Mouse (Mus musculus) kidney, adult 8-10 months (tissue): Measurements from ENCODE around the gene Cyp1b1.

Experiments used
- DNase-seq, 2 experiments: peaks; one replicate each; pipeline ENCODE4 v3.0.0; 2022

Cyp1b1 gene

DNA sequence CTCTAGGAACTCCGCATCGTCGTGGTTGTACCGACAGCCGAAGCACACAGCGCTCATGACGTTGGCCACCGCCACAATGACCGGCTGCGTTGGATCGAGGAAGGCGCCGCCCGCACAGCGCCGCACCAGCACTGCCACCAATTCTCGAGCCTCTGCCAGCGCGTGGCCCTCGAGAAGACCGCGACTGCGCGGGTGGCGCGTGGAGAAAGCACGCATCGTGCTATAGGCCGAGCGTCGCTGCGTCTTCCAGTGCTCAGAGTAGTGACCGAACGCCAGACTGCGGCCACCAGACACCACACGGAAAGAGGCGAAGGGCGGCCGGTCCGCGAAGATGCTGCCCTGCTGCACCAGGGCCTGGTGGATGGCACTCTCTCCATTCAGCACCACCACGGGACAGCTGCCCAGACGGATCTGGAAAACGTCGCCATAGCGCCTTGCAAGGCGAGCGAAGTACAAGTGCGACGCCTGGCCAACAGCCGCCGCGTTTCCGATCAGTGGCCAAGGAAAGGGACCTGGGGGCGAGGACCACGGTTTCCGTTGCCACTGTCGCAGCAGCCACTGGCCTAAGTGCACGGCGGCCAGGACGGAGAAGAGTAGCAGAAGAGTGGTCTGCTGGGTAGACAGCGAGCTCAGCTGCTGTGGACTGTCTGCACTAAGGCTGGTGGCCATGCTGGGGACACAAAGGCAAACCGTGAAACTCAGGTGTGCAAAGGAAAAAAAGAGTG lies 1.1 kb downstream of the Cyp1b1 start:
- no peak for DNase-seq

DNA sequence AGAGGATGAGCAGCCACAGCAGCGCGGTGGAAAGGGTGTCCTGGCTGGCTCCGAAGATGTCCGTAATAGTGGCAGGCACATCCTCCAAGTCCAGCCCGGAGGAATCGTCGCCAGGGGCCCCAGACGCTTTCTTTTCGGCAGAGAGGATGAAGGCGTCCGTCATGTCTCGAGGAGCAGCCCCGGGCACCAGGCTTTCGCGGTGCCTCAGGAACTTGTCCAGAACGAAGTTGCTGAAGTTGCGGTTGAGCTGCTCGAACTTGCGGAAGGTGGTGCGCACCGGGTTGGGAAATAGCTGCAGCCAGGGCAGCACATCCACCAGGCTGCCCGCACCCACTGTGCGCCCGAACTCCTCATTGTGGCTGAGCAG lies 1.6 kb downstream of the Cyp1b1 start:
- no peak for DNase-seq

DNA sequence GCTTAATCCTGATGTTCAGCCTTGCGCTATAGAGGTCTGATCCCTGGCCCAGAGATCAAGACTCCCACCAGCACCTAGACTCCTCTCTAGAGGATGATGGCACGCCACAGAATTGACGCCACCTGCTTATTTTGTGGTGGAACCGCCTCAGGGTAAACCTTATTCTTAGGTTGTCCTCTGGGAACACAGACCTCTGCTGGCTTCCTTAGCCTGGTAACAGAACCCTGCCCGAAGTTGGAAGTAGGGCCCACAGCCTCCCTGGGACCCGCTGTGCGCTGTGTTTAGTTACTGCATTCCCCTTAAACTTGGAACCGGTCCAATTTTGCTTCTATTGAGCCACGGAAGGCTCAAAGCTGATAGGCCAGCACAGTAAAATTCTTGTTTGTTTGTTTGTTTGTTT lies 2.3 kb downstream of the Cyp1b1 start:
- DNase-seq: no peak

DNA sequence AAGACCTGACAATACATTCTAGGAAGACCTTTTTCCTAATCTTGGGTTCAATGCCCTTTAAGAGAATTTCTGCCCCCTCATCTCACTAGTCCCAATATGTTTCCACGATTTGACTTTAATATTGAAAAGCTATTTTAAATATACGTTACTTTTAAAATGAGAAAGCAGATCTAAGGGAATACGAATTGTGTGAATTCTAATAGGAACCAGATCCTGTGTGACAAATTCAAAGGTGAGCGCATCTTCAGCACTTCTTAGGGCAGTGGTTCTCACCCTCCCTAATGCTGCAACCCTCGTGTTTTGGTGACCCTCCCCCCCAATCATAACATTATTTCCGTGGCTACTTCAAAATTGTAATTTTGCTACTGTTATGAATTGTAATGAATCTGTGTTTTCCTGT lies 2.9 kb downstream of the Cyp1b1 start:
- DNase-seq: no peak

DNA sequence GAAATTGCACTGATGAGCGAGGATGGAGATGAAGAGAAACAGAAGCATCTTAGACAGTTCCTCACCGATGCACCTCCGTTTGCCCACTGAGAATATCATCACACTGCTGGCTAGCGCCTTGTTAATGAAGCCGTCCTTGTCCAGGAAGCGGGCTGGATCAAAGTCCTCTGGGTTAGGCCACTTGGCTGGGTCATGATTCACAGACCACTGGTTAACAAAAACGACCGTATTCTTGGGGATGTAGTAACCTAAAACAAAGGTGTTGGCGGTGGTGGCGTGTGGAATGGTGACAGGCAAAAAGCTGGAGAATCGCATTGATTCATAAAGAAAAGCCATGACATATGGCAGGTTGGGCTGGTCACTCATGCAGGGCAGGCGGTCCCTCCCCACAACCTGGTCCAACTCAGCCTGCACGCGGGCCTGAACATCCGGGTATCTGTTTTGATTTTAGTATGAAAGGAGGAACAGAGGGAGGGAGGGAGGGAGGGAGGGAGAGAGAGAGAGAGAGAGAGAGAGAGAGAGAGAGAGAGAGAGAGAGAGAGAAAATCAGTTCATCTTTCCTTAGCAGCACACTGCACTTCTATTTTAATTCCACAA lies 4.5 kb downstream of the Cyp1b1 start:
- DNase-seq: peak in 1 of 2 experiments; percentile 23

DNA sequence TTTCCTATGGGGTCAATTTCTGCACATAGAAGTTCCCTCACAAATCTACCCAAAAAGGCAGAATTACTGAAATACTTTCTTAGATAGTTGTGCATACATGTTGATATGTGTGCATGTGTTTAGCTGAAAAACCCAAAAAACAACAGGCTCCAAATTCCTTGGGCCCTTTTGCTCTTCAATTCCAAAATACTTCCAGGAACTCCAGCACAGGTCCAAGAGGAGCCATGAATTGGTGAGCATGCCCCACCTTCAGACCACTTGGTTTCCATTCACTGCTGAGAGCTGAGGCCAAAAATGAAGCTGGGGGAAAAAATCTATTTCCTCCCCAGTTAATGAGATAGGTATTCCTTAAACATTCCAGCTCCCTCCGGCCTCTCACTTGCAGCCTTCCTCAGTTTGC lies 5.1 kb downstream of the Cyp1b1 start:
- DNase-seq: no peak

DNA sequence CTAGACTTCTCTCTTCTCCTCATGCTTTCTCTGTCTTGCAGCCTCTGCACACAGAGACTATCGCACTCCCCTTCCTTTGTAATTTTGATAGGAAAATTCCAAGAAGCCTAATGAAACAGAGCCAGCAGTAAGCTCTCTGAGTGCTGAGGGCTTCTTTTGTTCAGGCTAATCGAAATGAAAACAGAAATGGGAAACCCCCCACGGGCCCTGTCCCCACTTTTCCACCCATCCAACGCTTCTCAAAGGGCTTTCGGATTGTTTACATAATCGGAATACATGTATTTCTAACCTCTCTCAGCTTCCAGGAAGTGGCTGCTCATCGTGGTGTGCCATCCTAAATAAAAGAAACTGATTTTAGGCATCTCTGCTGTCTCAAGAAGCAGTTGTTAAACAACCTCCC lies 6.7 kb downstream of the Cyp1b1 start:
- no peak for DNase-seq

DNA sequence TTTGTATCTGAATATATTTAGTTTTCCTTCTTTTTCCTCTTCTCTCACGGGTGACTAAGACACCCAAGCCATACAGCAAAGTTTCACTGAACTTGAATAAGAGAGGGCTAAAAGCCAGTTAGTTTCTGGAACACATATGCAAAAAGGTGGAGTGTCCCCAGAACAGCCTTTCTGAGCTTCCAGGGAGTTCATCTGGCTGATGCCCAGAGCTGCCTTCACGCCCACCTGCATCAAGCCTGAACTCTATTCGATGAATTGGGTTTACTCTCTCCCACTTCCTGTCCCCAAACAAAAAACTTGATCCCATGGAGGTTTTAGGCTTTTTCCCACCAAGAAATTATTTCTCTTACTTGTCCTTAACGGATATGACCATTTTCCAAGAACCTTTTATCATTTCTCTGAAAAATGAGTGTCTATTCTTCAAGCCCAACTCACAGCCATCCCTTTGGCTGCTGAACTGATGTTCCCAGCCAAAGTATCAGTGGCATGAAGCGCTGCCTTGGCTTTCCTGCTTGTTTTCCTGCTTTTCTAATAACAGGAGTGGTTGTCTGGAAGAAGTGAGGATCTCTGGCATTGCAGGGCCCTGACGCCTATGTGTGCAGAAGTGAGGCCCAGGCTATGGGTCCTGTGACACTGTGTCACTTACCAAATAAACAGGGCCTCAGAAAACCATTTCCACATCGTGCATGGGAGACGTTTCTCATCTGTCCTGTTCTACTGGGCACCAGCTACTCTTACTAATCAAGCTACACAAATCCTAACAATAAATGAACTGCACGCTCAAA lies 9.0 kb downstream of the Cyp1b1 start:
- DNase-seq: no peak

DNA sequence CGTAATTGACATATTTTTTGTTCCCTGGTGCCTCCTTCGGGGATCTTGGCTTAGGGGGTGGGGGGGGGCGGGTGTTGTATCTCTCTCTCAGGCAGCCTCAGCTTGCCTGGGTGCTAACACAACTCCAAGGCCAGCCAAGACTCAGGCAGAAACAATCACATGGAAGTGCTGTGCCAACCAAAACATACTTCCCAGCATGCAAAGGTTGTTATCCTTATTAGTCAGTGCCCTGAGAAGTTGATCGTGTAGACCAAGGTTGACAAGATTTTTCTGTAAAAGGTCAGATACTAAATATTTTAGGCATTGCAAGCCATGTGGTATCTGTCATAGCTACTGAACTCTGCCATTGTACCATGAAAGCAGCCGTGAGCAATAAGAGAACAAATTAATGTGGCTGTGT lies 14.0 kb downstream of the Cyp1b1 start:
- DNase-seq: no peak

DNA sequence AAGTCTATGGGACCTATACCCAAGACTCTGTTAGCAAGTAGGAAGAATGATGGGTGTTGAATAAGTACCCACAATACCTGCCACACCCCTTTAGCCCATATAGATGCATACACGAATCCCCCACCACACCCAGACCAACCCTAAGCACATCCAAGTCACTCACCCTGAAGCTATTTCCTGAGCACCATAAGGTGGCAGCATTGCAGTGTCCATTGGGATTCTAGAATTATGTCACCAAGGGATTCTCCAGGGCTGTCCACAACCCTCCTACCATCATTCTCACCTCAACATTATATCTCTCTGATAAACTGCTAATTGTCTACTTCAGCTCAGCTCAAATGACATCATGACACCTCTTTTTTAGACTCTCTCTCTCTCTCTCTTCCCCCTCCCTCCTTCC lies 15.7 kb downstream of the Cyp1b1 start:
- DNase-seq: peak; percentile 28 to 36

DNA sequence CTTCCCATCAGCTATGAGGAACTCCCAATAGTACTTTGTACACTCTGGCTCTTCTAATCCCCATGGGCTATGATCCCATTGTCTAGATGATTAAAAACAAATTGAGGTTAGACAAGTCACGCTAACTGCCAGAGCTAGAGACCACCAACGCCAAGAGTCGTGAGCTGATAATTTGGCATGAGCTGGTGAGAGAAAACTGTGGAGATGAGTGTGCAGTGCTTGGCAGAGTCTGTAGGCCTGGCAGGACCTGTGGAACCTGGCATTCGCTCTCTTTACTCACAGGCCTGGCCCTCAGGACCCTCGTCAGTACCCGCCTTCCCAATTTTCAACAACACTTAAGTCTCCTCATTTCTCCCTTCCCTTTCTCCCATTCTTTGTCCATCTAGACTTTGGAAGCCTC lies 19.3 kb downstream of the Cyp1b1 start:
- no peak for DNase-seq

DNA sequence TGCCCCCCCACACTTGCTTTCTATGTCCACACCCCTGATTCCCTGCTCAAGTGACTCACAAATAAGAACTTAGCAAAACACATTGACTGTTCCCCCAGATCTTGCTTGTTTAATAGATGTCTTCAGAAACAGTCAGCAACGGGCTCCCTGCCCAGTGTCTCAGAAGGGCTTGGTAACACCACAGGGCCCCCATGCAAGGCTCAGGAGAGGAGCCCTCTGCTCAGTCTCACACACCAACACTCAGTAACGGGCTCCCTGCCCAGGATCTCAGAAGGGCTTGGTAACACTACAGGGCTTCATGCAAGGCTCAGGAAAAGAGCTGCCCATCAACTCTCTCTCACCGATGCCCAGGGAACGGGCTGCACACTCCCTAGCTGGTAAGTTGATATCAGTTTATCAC lies 19.8 kb downstream of the Cyp1b1 start:
- no peak for DNase-seq

DNA sequence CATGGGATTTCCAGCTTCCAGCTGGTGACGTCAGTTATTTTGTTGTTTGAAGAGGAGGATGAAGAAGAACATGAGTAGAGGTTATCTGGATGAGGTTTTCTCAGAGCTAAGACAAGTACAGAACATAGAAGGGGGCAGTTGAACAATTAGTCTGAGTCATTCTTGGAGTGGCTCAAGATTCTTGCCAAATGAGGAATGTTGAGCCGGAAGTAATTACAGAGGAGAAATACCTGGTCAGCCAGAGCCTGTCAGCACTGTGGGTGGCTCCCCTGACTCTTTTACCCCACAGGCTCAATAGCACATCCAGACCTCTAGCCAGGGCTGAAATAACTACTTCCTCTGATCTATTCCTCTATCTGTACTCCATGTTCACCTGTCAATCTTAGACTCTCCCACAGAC lies 44.0 kb downstream of the Cyp1b1 start:
- no peak for DNase-seq

DNA sequence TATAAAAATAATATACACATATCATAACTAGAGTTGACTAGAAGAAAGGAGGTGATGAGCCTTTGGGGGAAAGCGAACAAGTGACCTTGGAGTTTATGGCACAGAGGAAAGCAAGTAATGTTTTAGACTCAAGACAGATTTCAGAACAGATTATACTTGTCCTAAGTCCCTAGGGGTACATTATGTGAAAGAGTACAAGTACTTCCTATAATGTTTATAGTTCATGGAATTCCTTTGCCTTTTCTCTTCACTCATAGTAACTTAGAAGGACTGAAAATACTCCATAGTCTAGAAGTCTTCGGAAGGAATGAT lies 50.8 kb downstream of the Cyp1b1 start:
- DNase-seq: no peak

DNA sequence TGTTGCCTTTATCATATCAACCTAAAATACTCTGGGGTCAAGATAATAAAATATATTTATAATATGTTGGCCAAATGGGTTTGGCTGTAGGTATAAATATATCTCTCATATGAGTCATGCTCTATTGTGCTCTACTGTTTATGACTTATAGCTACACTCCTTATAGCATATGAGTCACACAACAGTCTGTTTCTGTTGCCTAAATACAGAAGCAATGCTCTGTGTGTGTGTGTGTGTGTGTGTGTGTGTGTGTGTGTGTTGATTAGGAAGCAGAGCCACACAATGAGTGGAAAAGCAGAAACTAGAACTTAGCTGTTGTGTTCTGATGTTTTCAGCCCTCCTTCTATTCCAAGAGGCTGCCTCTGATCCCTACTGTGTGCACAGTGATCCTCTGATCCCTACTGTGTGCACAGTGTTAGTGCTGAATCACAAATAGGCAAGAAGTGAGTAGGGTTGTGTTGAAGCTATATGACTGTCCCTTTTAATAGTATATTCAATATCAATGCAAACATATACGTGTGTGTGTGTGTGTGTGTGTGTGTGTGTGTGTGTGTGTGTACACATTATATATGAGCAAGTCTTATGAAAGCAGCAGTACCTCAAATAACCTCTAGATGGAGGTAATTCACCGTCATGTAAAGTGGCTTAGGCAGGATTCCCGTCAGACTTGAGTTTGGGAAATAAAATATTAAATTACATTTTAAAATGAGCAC lies 51.3 kb downstream of the Cyp1b1 start:
- DNase-seq: peak in 1 of 2 experiments; percentile 9

DNA sequence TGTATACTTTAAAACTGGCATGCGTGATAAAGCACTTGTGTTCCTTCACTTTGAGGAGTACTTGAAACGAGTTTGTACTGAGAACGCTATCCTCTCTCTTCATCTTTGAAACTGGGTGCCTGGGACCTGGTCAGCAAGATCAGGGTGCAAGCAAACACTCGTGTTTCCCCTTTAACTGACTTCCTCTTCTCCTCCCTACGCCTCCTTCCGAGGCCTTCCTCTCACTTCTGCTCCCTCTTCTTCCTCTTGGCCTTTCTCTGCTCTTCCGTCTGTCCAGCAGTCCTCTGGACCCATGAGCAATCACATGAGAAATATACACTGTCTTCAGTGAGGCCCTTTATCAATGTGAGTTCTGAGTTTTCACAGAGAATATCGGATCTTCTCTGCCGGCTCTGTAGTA lies 53.0 kb downstream of the Cyp1b1 start:
- no peak for DNase-seq

DNA sequence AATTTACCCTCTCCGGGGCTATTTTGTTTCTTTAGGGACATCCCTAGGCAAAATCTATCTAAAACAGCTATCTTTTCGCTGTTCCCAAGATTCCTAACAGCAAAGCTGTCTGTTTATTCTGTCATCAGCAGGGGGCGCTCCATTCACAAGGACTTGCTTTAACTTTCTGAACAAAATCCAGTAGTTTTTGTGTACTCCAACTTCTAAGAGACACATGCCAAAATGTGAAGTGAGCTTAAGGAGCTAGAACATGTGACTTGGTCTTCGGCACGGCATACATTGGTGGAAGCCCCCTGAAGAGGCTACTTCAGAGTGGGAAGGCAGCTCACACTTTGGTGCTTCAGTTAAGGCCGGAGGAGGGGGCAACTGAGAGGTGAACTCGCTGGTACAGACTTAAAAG lies 53.5 kb downstream of the Cyp1b1 start:
- DNase-seq: peak; percentile 28 to 64

DNA sequence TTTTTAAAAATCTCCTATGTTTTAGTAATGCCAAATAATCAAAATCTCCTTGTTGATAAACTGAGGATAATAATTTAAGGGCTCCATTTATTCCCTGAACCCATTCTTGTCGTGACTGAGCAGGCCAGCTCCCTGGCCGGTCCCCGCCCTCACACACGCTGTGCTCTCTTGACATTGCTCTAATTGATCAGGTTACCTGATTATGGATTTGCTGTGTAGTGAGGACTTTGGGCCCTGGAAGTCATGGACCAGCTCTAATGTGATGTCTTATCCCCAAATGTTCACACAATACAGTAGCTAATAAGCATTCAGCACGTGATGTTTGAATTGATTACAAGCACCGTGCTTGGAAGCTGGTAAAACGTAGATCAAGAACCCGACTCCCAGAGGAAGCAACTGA lies 56.0 kb downstream of the Cyp1b1 start:
- DNase-seq: no peak

DNA sequence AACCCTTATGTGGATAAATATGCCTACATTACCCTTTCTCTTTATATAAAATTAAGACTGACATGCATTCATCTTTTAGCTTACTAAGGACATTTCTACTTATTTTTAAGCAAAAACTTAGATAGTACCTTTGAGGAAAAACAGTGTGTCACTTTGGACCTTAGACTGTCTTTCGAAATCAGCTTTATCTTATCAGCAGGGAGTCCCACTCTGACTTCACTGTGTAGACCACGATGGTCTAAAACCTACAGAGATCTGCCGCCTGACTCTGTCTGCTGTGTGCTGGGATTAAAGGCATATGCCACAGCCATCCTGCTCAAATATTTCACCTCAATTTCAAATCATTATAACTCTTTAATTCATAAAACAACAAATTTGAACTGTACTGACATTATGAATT lies 56.4 kb downstream of the Cyp1b1 start:
- DNase-seq: no peak

DNA sequence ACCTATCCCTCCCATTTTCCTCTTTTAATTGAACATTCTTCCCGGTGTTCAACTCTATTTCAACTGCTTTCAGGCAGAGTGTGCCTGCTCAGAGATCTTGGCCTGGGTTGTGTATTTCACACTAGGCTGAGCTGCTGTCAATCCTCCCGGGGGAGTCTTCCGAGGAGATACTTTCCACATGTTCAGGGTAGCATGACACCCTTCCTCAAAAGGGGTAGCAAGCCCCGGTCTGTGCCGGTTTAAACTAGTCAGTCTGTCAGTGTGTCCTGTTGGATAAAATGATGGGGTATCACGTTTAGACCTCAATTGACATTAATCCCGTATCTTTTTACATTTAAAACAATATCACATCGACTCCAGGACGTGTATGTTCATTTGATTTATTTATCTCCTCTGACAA lies 57.1 kb downstream of the Cyp1b1 start:
- no peak for DNase-seq

DNA sequence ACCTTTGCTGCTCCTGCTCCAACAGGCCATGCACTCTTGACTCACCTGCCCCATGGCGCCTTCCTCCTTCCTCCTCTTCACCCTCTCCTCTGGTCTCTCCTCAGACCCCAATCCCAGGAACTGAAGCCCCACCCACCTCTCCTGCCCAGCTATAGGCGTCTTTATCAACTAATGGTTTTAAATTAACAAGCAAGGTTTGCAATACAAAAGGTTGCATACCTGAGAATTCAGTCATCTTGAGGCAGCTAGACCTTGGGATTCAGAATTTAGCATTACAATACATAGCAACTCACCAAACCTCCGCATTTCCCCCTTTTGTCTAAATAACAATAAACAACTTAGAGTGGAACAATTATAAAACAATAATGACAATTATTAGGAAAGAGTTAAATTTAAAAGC lies 60.7 kb downstream of the Cyp1b1 start:
- DNase-seq: no peak

DNA sequence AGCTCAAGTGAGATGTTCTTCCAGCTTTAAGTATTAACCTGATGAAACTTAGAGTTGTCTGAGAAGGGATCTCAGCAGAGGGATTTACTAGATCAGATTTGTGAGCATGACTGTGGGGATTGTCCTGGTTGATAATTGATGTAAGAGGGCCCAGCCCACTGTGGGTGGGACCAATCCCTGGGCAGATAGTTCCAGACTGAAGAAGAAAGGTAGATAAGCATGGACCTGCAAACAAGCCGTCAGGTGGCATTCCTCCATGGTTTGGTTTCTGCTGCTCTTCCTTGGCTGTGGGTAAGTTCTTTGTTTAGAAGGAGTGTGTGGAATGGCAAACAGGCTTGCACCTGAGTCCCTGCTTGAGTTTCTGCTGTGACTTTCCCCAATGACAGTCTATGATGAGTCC lies 61.7 kb downstream of the Cyp1b1 start:
- no peak for DNase-seq
